Mouse (Mus musculus): ENCODE measurements at regions not wholly inside any gene's neighbourhood (a gene's known extent, or its start where the extent isn't known, plus 50 kb on each side); places are given as distances from the start of the nearest gene placed in this dataset.

DNA sequence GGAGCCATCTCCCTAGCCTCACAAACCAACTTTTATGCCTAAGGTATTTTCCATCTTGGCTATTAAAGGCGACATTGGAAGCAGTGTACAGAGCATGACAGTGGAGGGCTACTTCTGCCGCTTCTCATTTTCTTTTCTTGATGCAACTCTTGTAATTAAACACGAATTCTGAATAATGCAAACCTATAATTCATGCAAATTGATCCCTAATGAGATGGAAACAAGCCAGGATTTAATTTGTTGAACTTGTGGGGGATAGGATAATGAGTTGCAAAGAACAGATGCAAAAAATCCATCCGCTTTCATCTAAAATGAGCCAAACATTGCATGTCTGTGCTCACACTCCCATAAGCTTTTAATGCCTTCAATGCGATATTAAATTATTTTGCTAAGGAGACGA lies 1451.8 kb upstream of the Gm6569 start:
- TF ChIP-seq JUND (conservative IDR thresholded peaks at IDR 0.05; ENCODE audit: low read depth, low read length) (no peak), EP300 (IDR thresholded peaks at IDR 0.05; ENCODE audit: low read length) (no peak), CTCF (conservative IDR thresholded peaks at IDR 0.05 in 1 of 2, IDR thresholded peaks at IDR 0.05 in 1 of 2; ENCODE audit: low read depth in 2 of 2, low read length in 2 of 2) (no peak), UBTF (IDR thresholded peaks at IDR 0.05; ENCODE audit: low read depth, low read length) (no peak), USF1 (IDR thresholded peaks at IDR 0.05; ENCODE audit: low read depth, low read length) (no peak), SIN3A (IDR thresholded peaks at IDR 0.05; ENCODE audit: low read length) (no peak), HCFC1 (IDR thresholded peaks at IDR 0.05; ENCODE audit: low read depth, low read length) (no peak), E2F4 (IDR thresholded peaks at IDR 0.05; ENCODE audit: insufficient replicate concordance, low read depth, low read length) (no peak), ZNF384 (IDR thresholded peaks at IDR 0.05; ENCODE audit: low read depth, low read length) (no peak), POLR2A (IDR thresholded peaks at IDR 0.05; ENCODE audit: low read depth, low read length) (no peak)
